Mouse (Mus musculus) C2C12 (cell line): ENCODE results near the gene Lix1. TPM values are rescaled to one million over a fixed set of nuclear protein-coding genes. Genes with fewer than 3 reads are reported as not detected.

Experiments
- H3K27me3 ChIP-seq: one replicate; pipeline ENCODE4 v1.6.1; 2011; ENCODE audit not compliant: control insufficient read depth, insufficient read depth, insufficient read length
- H3K36me3 ChIP-seq: one replicate; pipeline ENCODE4 v1.6.1; 2011; ENCODE audit not compliant: control insufficient read depth, insufficient read depth
- H3K4me3 ChIP-seq: one replicate; pipeline ENCODE4 v1.5.1; 2011; ENCODE audit warnings: mild to moderate bottlenecking, control low read depth; ENCODE audit not compliant: poor library complexity, insufficient read depth, severe bottlenecking
- H3K79me2 ChIP-seq: one replicate; pipeline ENCODE4 v1.6.1; 2011; ENCODE audit not compliant: control insufficient read depth, insufficient read depth
- H3K79me3 ChIP-seq: one replicate; pipeline ENCODE4 v1.6.1; 2011; ENCODE audit warnings: low read depth, control low read depth
- H3ac ChIP-seq: one replicate; pipeline ENCODE3; 2011; ENCODE audit warnings: low read depth; ENCODE audit not compliant: control insufficient read depth, insufficient read length
- CEBPB ChIP-seq: IDR thresholded peaks from one replicate; pipeline ENCODE4 v1.6.1; 2011; ENCODE audit warnings: low read depth, mild to moderate bottlenecking, control low read depth, moderate library complexity
- CTCF ChIP-seq: IDR thresholded peaks from one replicate; pipeline ENCODE4 v1.5.1; 2011; ENCODE audit not compliant: control insufficient read depth, insufficient read depth, insufficient read length
- FOSL1 ChIP-seq: IDR thresholded peaks from one replicate; pipeline ENCODE4 v1.8.0; 2011; ENCODE audit warnings: mild to moderate bottlenecking, low read length; ENCODE audit not compliant: poor library complexity, insufficient read depth, severe bottlenecking
- MAX ChIP-seq: IDR thresholded peaks from one replicate; pipeline ENCODE4 v1.6.1; 2011; ENCODE audit warnings: mild to moderate bottlenecking, control low read depth
- MYOD1 ChIP-seq: IDR thresholded peaks from one replicate; pipeline ENCODE4 v1.6.1; 2011; ENCODE audit warnings: low read depth; ENCODE audit not compliant: control insufficient read depth, insufficient read length
- MYOG ChIP-seq: IDR thresholded peaks from one replicate; pipeline ENCODE4 v1.6.1; 2011; ENCODE audit not compliant: control insufficient read depth, insufficient read length; ENCODE audit errors: extremely low read depth
- USF1 ChIP-seq: IDR thresholded peaks from one replicate; pipeline ENCODE4 v1.6.1; 2011; ENCODE audit warnings: low read depth, mild to moderate bottlenecking, control low read depth, moderate library complexity
- polyA plus RNA-seq: library from polyadenylated mRNA; unstranded; fragments of >200 nt; fragmentation: generic; extraction: Trizol; gene quantifications from one replicate; pipeline ENCODE4 v1.2.1, GENCODE M21; 2012; ENCODE audit warnings: missing spikeins

The Lix1 gene
- polyA plus RNA-seq, 1 experiment: 2.6 TPM

- Histone ChIP-seq H3K4me3 (no peak overlapping the region), H3K79me3 (no peaks in the 10 kb centered on the region), H3K27me3 (no peaks in the 10 kb centered on the region), H3K79me2 (no peaks in the 10 kb centered on the region), H3K36me3 (no peaks in the 10 kb centered on the region), H3ac (no peak overlapping the region)
- TF ChIP-seq MAX: no peak
- no peak for TF ChIP-seq CEBPB
- TF ChIP-seq MYOG: no peak
- TF ChIP-seq USF1: no peak
- no peak for TF ChIP-seq MYOD1
- TF ChIP-seq CTCF: no peak
- TF ChIP-seq FOSL1: no peak
These were observed 22.3 kb downstream of the Lix1 start for GRCm38 (mm10) chr17:17424609-17425307.

GRCm38 (mm10) chr17:17425308-17425813 is 22.9 kb downstream of the Lix1 start:
- Histone ChIP-seq H3K27me3 (no peaks in the 10 kb centered on the region), H3ac (no peak overlapping the region), H3K79me3 (no peaks in the 10 kb centered on the region), H3K79me2 (no peaks in the 10 kb centered on the region), H3K4me3 (no peak overlapping the region), H3K36me3 (no peaks in the 10 kb centered on the region)
- TF ChIP-seq USF1: no peak
- TF ChIP-seq MYOD1: no peak
- TF ChIP-seq CTCF: no peak
- no peak for TF ChIP-seq MYOG
- no peak for TF ChIP-seq FOSL1
- no peak for TF ChIP-seq MAX
- TF ChIP-seq CEBPB: no peak

GRCm38 (mm10) chr17:17425906-17426305 is 23.4 kb downstream of the Lix1 start:
- TF ChIP-seq CEBPB: no peak
- no peak for TF ChIP-seq MYOG
- TF ChIP-seq CTCF: no peak
- TF ChIP-seq MYOD1: no peak
- no peak for TF ChIP-seq USF1
- TF ChIP-seq MAX: no peak
- TF ChIP-seq FOSL1: no peak
- H3ac ChIP-seq: no peak overlapping the region
- H3K36me3 ChIP-seq: no peaks in the 10 kb centered on the region
- H3K79me3 ChIP-seq: no peaks in the 10 kb centered on the region
- no peak overlapping the region for H3K4me3 ChIP-seq
- no peaks in the 10 kb centered on the region for H3K79me2 ChIP-seq
- no peaks in the 10 kb centered on the region for H3K27me3 ChIP-seq

- TF ChIP-seq CEBPB: no peak
- TF ChIP-seq CTCF: no peak
- no peak for TF ChIP-seq MAX
- TF ChIP-seq MYOG: no peak
- no peak for TF ChIP-seq FOSL1
- Histone ChIP-seq H3ac (no peak overlapping the region), H3K79me2 (no peaks in the 10 kb centered on the region), H3K4me3 (no peak overlapping the region), H3K27me3 (no peaks in the 10 kb centered on the region), H3K79me3 (no peaks in the 10 kb centered on the region), H3K36me3 (no peaks in the 10 kb centered on the region)
These were observed 26.4 kb downstream of the Lix1 start for GRCm38 (mm10) chr17:17428888-17429287.

- TF ChIP-seq USF1: no peak
- TF ChIP-seq CEBPB: no peak
- no peak for TF ChIP-seq CTCF
- no peak for TF ChIP-seq MYOD1
- TF ChIP-seq MYOG: no peak
- Histone ChIP-seq H3K27me3 (no peaks in the 10 kb centered on the region), H3K36me3 (no peaks in the 10 kb centered on the region)
These were observed 31.2 kb downstream of the Lix1 start for GRCm38 (mm10) chr17:17433679-17434078.

GRCm38 (mm10) chr17:17438576-17439191 is 36.2 kb downstream of the Lix1 start:
- no peak for TF ChIP-seq CTCF
- TF ChIP-seq MYOG: no peak
- TF ChIP-seq MAX: no peak
- TF ChIP-seq FOSL1: no peak
- TF ChIP-seq USF1: no peak
- TF ChIP-seq CEBPB: no peak
- TF ChIP-seq MYOD1: no peak
- Histone ChIP-seq H3ac (no peak overlapping the region), H3K36me3 (no peaks in the 10 kb centered on the region), H3K79me3 (no peaks in the 10 kb centered on the region), H3K4me3 (no peak overlapping the region), H3K79me2 (no peaks in the 10 kb centered on the region), H3K27me3 (no peaks in the 10 kb centered on the region)

More at GRCm38 (mm10) chr17:17433679-17434078, 31.2 kb downstream of the Lix1 start:
- H3K4me3 ChIP-seq: no peak overlapping the region
- H3K79me3 ChIP-seq: no peaks in the 10 kb centered on the region
- no peaks in the 10 kb centered on the region for H3K79me2 ChIP-seq
- no peak overlapping the region for H3ac ChIP-seq
